Mouse (Mus musculus) small intestine, adult 2 months (tissue): ENCODE measurements around the gene Cd83.

Experiments used
- CTCF ChIP-seq: fragments of 200-500 bp; IDR thresholded peaks from 2 replicates; pipeline ENCODE4 v1.5.1; 2012; ENCODE audit warnings: low read depth, mild to moderate bottlenecking, control low read depth, inconsistent platforms, low read length, moderate library complexity, mixed read lengths; ENCODE audit not compliant: insufficient replicate concordance, insufficient read length; ENCODE audit errors: extremely low read depth
- POLR2A ChIP-seq: fragments of 200-500 bp; IDR thresholded peaks from 2 replicates; pipeline ENCODE4 v1.6.1; 2012; ENCODE audit warnings: low read depth, mild to moderate bottlenecking, control low read depth, inconsistent platforms, low read length, moderate library complexity

- TF ChIP-seq CTCF (no peak), POLR2A (no peak)
These were observed 33.9 kb downstream of the Cd83 start for GRCm38 (mm10) chr13:43818307-43819019.
